Mouse (Mus musculus) bone marrow macrophage, adult 2 months (primary cell): ENCODE measurements at regions not wholly inside any gene's neighbourhood (a gene's known extent, or its start where the extent isn't known, plus 50 kb on each side); places are given as distances from the start of the nearest gene placed in this dataset.

Experiments used
- CTCF ChIP-seq: IDR thresholded peaks from 2 replicates; pipeline ENCODE4 v1.5.1; 2012; ENCODE audit warnings: low read depth, mild to moderate bottlenecking, low read length, moderate library complexity
- POLR2A ChIP-seq: IDR thresholded peaks from 2 replicates; pipeline ENCODE4 v1.6.1; 2012; ENCODE audit warnings: mild to moderate bottlenecking, low read depth, low read length, borderline replicate concordance

GRCm38 (mm10) chr9:52348536-52349527 lies 180.5 kb upstream of the Zc3h12c start:
- TF ChIP-seq CTCF: no peak
- no peak for TF ChIP-seq POLR2A
